Mouse (Mus musculus): ENCODE results near the gene Mrpl49. TPM values are rescaled to one million over a fixed set of nuclear protein-coding genes. Genes with fewer than 3 reads are reported as not detected.

Gene Mrpl49
- 10 to 100 TPM; 24.6 to 30.9 TPM for total RNA-seq (2021)
- long read RNA-seq, experiment 1, transcript Mrpl49-201 (4 exons, 1,764 nt), result major isoform, 38 of 39 reads
- long read RNA-seq, experiment 1, partial matches to known transcripts, result 0 of 39 reads
- long read RNA-seq, experiment 1, other reads (novel, unspliced or antisense), result 1 of 39 reads
- long read RNA-seq, experiment 2, transcript Mrpl49-201 (4 exons, 1,764 nt), result major isoform, 28 of 29 reads
- long read RNA-seq, experiment 2, partial matches to known transcripts, result 0 of 29 reads
- long read RNA-seq, experiment 2, other reads (novel, unspliced or antisense), result 1 of 29 reads

- Histone ChIP-seq H3K27ac (peak within 1 kb of the TSS; percentile 98), H3K4me3 (peak within 1 kb of the TSS; percentile 74)
- DNase-seq, result peak; percentile 99
- intact Hi-C loops (cut with DNase I), result loop anchor here (1.0 kb wide), 1 partner anchor 27 kb away; the partner anchor contains the start of genes Cdca5 and Zfpl1
- TF ChIP-seq CTCF (IDR thresholded peaks at IDR 0.05), result no peak
Observed at GRCm38 (mm10) chr19:6057313-6058096, at the start of gene Mrpl49, which contains the start of gene Fau. Gene Mrpl49, minus strand, starts transcription at chr19:6057785. Gene Fau, plus strand, starts transcription at chr19:6057844.

- intact Hi-C loops (cut with DNase I), result no loop called here
- no peak for TF ChIP-seq CTCF (IDR thresholded peaks at IDR 0.05)
- Histone ChIP-seq H3K27ac (no peak within 1 kb of the TSS), H3K4me3 (no peak within 1 kb of the TSS)
- DNase-seq, result no peak
Observed at GRCm38 (mm10) chr19:6105586-6105985, 48.0 kb upstream of the Mrpl49 start, which contains the start of gene Naaladl1. Gene Naaladl1, plus strand, starts transcription at chr19:6105782.

GRCm38 (mm10) chr19:6104476-6104875 lies 46.9 kb upstream of the Mrpl49 start:
- intact Hi-C loops (cut with DNase I), result no loop called here
- no peak overlapping the region for H3K4me3 ChIP-seq
- no peak for TF ChIP-seq CTCF (IDR thresholded peaks at IDR 0.05)
- DNase-seq, result no peak
- no peak overlapping the region for H3K27ac ChIP-seq

GRCm38 (mm10) chr19:6102169-6102853 lies 44.7 kb upstream of the Mrpl49 start:
- Histone ChIP-seq H3K4me3 (no peak overlapping the region), H3K27ac (no peak overlapping the region)
- no peak for DNase-seq
- intact Hi-C loops (cut with DNase I), result no loop called here
- TF ChIP-seq CTCF (IDR thresholded peaks at IDR 0.05), result no peak

- Histone ChIP-seq H3K27ac (no peak overlapping the region), H3K4me3 (no peak overlapping the region)
- intact Hi-C loops (cut with DNase I), result no loop called here
- TF ChIP-seq CTCF (IDR thresholded peaks at IDR 0.05), result no peak
- DNase-seq, result no peak
Observed at GRCm38 (mm10) chr19:6101186-6101585, 43.6 kb upstream of the Mrpl49 start.

GRCm38 (mm10) chr19:6097847-6098246 lies 40.3 kb upstream of the Mrpl49 start:
- no peak for TF ChIP-seq CTCF (IDR thresholded peaks at IDR 0.05)

GRCm38 (mm10) chr19:6094119-6094518 lies 36.5 kb upstream of the Mrpl49 start, which contains the start of gene AC131692.1:
Gene AC131692.1, plus strand, starts transcription at chr19:6094419.
- no peak for TF ChIP-seq CTCF (IDR thresholded peaks at IDR 0.05)
- Histone ChIP-seq H3K4me3 (no peak within 1 kb of the TSS), H3K27ac (no peak within 1 kb of the TSS)
- no peak for DNase-seq
- intact Hi-C loops (cut with DNase I), result no loop called here

More at GRCm38 (mm10) chr19:6097847-6098246, 40.3 kb upstream of the Mrpl49 start:
- DNase-seq, result no peak
- H3K4me3 ChIP-seq, result no peak overlapping the region
- intact Hi-C loops (cut with DNase I), result no loop called here
- H3K27ac ChIP-seq, result no peak overlapping the region

GRCm38 (mm10) chr19:6088841-6089240 lies 31.3 kb upstream of the Mrpl49 start:
- intact Hi-C loops (cut with DNase I), result no loop called here

GRCm38 (mm10) chr19:6085417-6085879 lies 27.9 kb upstream of the Mrpl49 start:
- Histone ChIP-seq H3K27ac (no peak overlapping the region), H3K4me3 (peak overlapping the region; percentile 86)
- no peak for DNase-seq
- intact Hi-C loops (cut with DNase I), result loop anchor here (2.0 kb wide), 1 partner anchor 31 kb away; no protein-coding TSS in a partner anchor
- TF ChIP-seq CTCF (IDR thresholded peaks at IDR 0.05), result no peak

More at GRCm38 (mm10) chr19:6088841-6089240, 31.3 kb upstream of the Mrpl49 start:
- H3K27ac ChIP-seq, result no peak overlapping the region
- no peak for TF ChIP-seq CTCF (IDR thresholded peaks at IDR 0.05)
- no peak for DNase-seq
- no peak overlapping the region for H3K4me3 ChIP-seq

GRCm38 (mm10) chr19:6084478-6085248 lies 27.1 kb upstream of the Mrpl49 start, which contains the start of the genes Zfpl1 and Cdca5:
Gene Zfpl1, minus strand, starts transcription at chr19:6084956.
Gene Cdca5, plus strand, starts transcription at chr19:6084983.
- peak within 1 kb of the TSS; percentile 86 for H3K27ac ChIP-seq
- peak within 1 kb of the TSS; percentile 86 for H3K4me3 ChIP-seq
- intact Hi-C loops (cut with DNase I), result loop anchor here (1.0 to 2.0 kb wide), 2 partner anchors 27 to 32 kb away; partner anchors contain the start of genes Fau and Mrpl49
- no peak for TF ChIP-seq CTCF (IDR thresholded peaks at IDR 0.05)
- peak; percentile 96 for DNase-seq

GRCm38 (mm10) chr19:6082156-6082555 lies 24.6 kb upstream of the Mrpl49 start, which contains the start of gene Gm28374:
Gene Gm28374, minus strand, starts transcription at chr19:6082256.
- TF ChIP-seq CTCF (IDR thresholded peaks at IDR 0.05), result no peak
- no peak within 1 kb of the TSS for H3K27ac ChIP-seq
- intact Hi-C loops (cut with DNase I), result no loop called here
- DNase-seq, result no peak
- no peak within 1 kb of the TSS for H3K4me3 ChIP-seq
